Mouse (Mus musculus): Measurements from ENCODE around the gene Zfp618. TPM values are rescaled to one million over a fixed set of nuclear protein-coding genes. Genes with fewer than 3 reads are reported as not detected.

The Zfp618 gene
- polyA plus RNA-seq, 1 experiment = 1.5 TPM

GRCm38 (mm10) chr4:63025306-63025705, 59.9 kb downstream of the Zfp618 start:
- DNase-seq = no peak
- TF ChIP-seq CTCF (IDR thresholded peaks at IDR 0.05; ENCODE audit: insufficient read depth, low read length) (no peak), POLR2A (IDR thresholded peaks at IDR 0.05; ENCODE audit: borderline replicate concordance, extremely low read depth, low read depth, low read length) (no peak)
- 91% methylated on average over 9 of the region's 9 CpGs for WGBS
- no peaks in the 10 kb centered on the region for H3K4me1 ChIP-seq (ENCODE audit: control insufficient read depth, insufficient read depth, low read length)
- H3K4me3 ChIP-seq (replicated peaks; ENCODE audit: extremely low read depth, low read depth, low read length) = no peak overlapping the region

GRCm38 (mm10) chr4:63026286-63026685, 60.9 kb downstream of the Zfp618 start:
- TF ChIP-seq POLR2A (IDR thresholded peaks at IDR 0.05; ENCODE audit: borderline replicate concordance, extremely low read depth, low read depth, low read length) = no peak
- TF ChIP-seq CTCF (IDR thresholded peaks at IDR 0.05; ENCODE audit: insufficient read depth, low read length) = no peak
- Histone ChIP-seq H3K4me1 (ENCODE audit: control insufficient read depth, insufficient read depth, low read length) (no peaks in the 10 kb centered on the region), H3K4me3 (replicated peaks; ENCODE audit: extremely low read depth, low read depth, low read length) (no peak overlapping the region)
- DNase-seq = no peak
- 86% methylated on average over 3 of the region's 3 CpGs for WGBS

DNA sequence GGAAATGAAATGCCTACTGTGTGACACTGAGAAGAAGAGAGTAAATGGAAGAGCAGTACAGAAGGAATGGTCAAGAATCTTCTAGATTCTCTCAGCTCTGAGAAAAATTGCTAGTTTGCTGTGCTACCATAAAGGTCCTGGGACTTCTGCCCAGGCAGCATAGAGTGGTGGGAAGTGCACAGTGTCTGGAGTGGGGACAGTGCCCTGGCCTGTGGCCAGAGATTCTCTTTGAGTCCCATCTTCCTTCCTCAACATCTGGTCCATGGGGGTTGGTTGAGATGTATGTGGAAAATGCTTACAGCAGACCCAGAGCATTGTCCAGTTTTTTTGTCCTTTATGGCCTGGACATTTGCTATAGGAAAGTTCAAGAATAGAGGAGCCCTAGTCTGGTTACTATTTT, 62.1 kb downstream of the Zfp618 start:
- TF ChIP-seq CTCF (IDR thresholded peaks at IDR 0.05; ENCODE audit: insufficient read depth, low read length) = no peak
- no peak for TF ChIP-seq POLR2A (IDR thresholded peaks at IDR 0.05; ENCODE audit: borderline replicate concordance, extremely low read depth, low read depth, low read length)
- Histone ChIP-seq H3K4me1 (ENCODE audit: control insufficient read depth, insufficient read depth, low read length) (no peaks in the 10 kb centered on the region), H3K4me3 (replicated peaks; ENCODE audit: extremely low read depth, low read depth, low read length) (no peak overlapping the region)
- no peak for DNase-seq

DNA sequence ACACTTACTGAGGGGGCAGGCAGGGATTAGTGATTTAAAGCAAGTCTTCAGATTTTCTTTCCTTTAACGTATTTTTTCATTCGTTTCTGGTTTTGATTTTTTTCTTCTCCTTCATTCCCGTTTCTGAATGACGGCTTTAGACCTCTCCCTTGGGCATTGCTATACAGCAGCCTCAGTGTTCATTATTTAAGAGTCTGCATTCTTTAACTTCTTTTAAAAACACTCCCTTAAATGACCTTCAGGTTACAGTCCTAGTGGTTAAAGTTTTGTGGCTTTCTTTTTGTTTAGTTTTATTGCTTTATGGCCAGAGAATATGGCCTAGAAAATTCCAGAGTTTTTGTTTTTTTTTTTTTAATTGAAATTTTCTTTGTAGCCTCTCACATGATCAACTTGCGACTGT, 64.8 kb downstream of the Zfp618 start:
- DNase-seq = no peak
- 77% methylated on average over 5 of the region's 5 CpGs for WGBS
- TF ChIP-seq POLR2A (IDR thresholded peaks at IDR 0.05; ENCODE audit: borderline replicate concordance, extremely low read depth, low read depth, low read length) = no peak
- no peak for TF ChIP-seq CTCF (IDR thresholded peaks at IDR 0.05; ENCODE audit: insufficient read depth, low read length)
- no peaks in the 10 kb centered on the region for H3K4me1 ChIP-seq (ENCODE audit: control insufficient read depth, insufficient read depth, low read length)
- no peak overlapping the region for H3K4me3 ChIP-seq (replicated peaks; ENCODE audit: extremely low read depth, low read depth, low read length)

DNA sequence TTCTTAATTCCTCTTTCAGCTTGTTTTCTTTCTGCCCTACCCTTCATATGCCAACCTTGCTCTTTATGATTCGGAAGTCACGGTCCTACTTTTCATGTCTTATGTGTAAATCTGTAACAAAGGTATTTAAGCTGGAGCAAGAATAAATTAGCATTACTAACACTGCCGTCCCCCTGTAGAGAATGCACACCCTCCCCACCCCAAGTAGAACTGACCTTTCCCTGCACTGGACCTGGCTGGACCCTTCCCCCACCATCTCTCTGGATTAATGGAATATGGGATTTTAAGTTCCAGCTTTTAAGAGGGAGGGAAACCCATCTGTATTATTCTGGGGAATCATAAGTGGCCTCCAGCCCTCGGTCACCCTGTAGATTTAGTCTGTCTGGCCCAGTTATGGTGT, 65.9 kb downstream of the Zfp618 start:
- Histone ChIP-seq H3K4me3 (replicated peaks; ENCODE audit: extremely low read depth, low read depth, low read length) (no peak overlapping the region), H3K4me1 (ENCODE audit: control insufficient read depth, insufficient read depth, low read length) (no peaks in the 10 kb centered on the region)
- no peak for DNase-seq
- WGBS = 92% methylated on average over 4 of the region's 4 CpGs
- TF ChIP-seq CTCF (IDR thresholded peaks at IDR 0.05; ENCODE audit: insufficient read depth, low read length) (no peak), POLR2A (IDR thresholded peaks at IDR 0.05; ENCODE audit: borderline replicate concordance, extremely low read depth, low read depth, low read length) (no peak)

DNA sequence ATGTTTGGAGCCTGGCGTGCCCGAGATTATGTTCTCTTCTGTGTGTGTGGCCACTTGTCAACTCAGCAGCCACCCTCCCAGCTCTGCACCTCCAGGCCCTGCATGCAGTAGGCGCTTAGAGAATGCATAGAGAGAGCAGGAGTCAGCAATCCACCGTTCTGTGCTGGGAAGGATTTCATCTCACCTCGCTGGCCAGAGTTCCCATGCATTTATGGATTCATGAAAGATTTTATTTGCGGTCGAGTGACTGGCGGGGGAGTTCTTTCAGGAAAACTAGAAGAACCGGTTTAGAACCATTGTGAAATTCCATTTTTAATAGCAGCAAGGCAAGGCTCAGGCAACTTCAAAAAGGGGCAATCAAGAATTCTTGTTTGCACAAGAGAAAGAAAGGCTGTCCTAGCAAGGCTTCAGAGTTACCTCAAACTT, 67.2 kb downstream of the Zfp618 start:
- peak; percentile 30 for DNase-seq

DNA sequence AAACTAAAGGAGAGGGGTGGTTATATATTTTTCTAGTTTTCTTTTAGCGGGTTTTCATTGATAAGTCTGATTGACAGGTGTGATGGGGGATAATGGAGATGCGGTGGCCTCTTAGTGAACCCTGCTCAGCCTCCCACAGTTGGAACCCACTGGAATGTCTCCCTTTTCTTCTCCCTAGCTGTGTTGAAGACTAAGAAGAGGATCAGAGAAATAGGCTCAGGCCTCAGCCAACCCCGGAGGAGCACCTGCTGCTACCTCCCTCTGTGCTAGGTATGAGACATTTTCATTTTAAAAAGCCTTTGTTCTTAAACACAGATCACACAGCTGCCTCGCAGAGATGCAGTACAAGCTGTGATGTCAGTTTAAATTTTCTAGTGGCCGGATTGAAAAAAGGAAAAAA, 68.4 kb downstream of the Zfp618 start:
- 69% methylated on average over 5 of the region's 5 CpGs for WGBS
- H3K4me1 ChIP-seq (ENCODE audit: control insufficient read depth, insufficient read depth, low read length) = no peaks in the 10 kb centered on the region
- DNase-seq = no peak
- TF ChIP-seq POLR2A (IDR thresholded peaks at IDR 0.05; ENCODE audit: borderline replicate concordance, extremely low read depth, low read depth, low read length) (no peak), CTCF (IDR thresholded peaks at IDR 0.05; ENCODE audit: insufficient read depth, low read length) (no peak)
- H3K4me3 ChIP-seq (replicated peaks; ENCODE audit: extremely low read depth, low read depth, low read length) = no peak overlapping the region

More for the DNA sequence above, 67.2 kb downstream of the Zfp618 start:
- no peak for TF ChIP-seq CTCF (IDR thresholded peaks at IDR 0.05; ENCODE audit: insufficient read depth, low read length)
- no peak for TF ChIP-seq POLR2A (IDR thresholded peaks at IDR 0.05; ENCODE audit: borderline replicate concordance, extremely low read depth, low read depth, low read length)
- WGBS = 72% methylated on average over 9 of the region's 9 CpGs
- Histone ChIP-seq H3K4me1 (ENCODE audit: control insufficient read depth, insufficient read depth, low read length) (no peaks in the 10 kb centered on the region), H3K4me3 (replicated peaks; ENCODE audit: extremely low read depth, low read depth, low read length) (no peak overlapping the region)

DNA sequence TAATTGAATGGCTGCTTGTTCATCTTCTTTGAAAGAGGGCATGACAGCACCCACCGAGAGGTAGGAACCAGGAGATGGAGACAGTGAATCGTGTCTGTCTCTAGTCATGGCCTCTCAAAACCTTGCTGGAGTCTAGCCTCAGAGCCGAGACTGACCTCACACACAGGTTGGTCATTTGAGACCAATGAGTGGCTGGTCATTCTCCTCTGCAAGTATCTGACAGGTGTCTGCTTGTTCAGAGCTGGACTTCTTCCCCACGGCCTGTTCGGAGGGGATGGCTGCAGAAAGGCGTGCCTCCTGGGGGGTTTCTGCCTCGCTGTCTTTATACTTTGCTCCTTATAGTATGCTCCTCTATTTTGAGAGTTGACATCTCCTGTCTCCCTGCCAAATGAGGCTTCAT, 70.6 kb downstream of the Zfp618 start:
- Histone ChIP-seq H3K4me1 (ENCODE audit: control insufficient read depth, insufficient read depth, low read length) (no peaks in the 10 kb centered on the region), H3K4me3 (replicated peaks; ENCODE audit: extremely low read depth, low read depth, low read length) (no peak overlapping the region)
- no peak for DNase-seq
- 91% methylated on average over 7 of the region's 7 CpGs for WGBS
- no peak for TF ChIP-seq POLR2A (IDR thresholded peaks at IDR 0.05; ENCODE audit: borderline replicate concordance, extremely low read depth, low read depth, low read length)
- no peak for TF ChIP-seq CTCF (IDR thresholded peaks at IDR 0.05; ENCODE audit: insufficient read depth, low read length)

DNA sequence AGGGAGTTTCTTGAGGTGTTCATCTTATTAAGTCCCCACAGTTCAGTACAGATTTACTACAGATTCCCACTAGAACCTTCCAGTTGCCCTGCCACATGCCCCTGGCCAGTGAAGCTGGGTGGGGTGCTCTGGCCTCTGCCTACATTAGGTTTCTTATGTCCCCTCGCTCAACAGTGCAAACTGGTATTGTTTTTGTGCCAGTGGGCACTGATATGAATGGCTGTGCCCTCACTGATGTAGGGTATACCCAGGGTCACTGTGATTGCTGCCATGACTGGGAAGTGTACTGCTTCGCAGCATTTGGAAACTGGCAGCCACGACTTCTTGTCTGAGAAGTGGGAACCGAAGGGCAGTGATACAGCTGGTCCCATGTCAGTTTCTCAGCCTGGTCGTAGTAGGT, 71.4 kb downstream of the Zfp618 start:
- Histone ChIP-seq H3K4me3 (replicated peaks; ENCODE audit: extremely low read depth, low read depth, low read length) (no peak overlapping the region), H3K4me1 (ENCODE audit: control insufficient read depth, insufficient read depth, low read length) (no peaks in the 10 kb centered on the region)
- no peak for TF ChIP-seq POLR2A (IDR thresholded peaks at IDR 0.05; ENCODE audit: borderline replicate concordance, extremely low read depth, low read depth, low read length)
- TF ChIP-seq CTCF (IDR thresholded peaks at IDR 0.05; ENCODE audit: insufficient read depth, low read length) = no peak
- 96% methylated on average over 5 of the region's 5 CpGs for WGBS
- no peak for DNase-seq

DNA sequence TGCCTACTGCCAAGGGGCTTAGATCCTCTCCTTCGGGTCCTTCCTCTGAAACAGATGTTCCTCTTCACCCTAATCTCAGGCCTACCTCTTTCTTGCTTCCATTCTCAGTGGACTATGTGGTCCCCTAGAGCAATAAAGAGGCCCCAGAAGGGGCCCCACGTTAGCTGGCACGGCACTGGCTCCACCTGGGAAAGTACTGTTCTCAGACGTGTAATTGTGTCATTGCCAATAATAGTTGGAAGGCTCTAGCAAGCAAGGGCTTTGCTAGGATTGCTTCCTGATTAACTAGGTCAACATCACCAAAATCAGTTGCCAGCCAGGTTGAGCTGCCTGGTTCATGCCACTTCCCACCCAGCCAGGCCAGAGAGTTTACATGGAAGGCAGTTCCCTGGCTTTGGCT, 72.2 kb downstream of the Zfp618 start:
- 68% methylated on average over 4 of the region's 4 CpGs for WGBS
- H3K4me1 ChIP-seq (ENCODE audit: control insufficient read depth, insufficient read depth, low read length) = no peaks in the 10 kb centered on the region
- DNase-seq = no peak
- no peak overlapping the region for H3K4me3 ChIP-seq (replicated peaks; ENCODE audit: extremely low read depth, low read depth, low read length)
- TF ChIP-seq CTCF (IDR thresholded peaks at IDR 0.05; ENCODE audit: insufficient read depth, low read length) = no peak
- TF ChIP-seq POLR2A (IDR thresholded peaks at IDR 0.05; ENCODE audit: borderline replicate concordance, extremely low read depth, low read depth, low read length) = no peak
